Mouse (Mus musculus) liver, embryonic 11.5 days (tissue): ENCODE data around the gene Gorasp1. TPM values are rescaled to one million over a fixed set of nuclear protein-coding genes. Genes with fewer than 3 reads are reported as not detected.

Source experiments
- ATAC-seq: fragments of 200-750 bp; cut with Nextera tagmentation; replicated peaks from 2 replicates; pipeline ENCODE4 v1.8.0; 2017; ENCODE audit warnings: moderate number of reproducible peaks, mild to moderate bottlenecking, moderate TSS enrichment, moderate library complexity; ENCODE audit not compliant: low FRiP score
- DNase-seq: peaks from one replicate; pipeline ENCODE4 v3.0.0-alpha.2; 2017; ENCODE audit warnings: low spot score
- H3K27ac ChIP-seq: fragments of 300-500 bp; sonication (generic); 2 replicates; pipeline ENCODE4 v1.5.1; 2014; ENCODE audit warnings: mild to moderate bottlenecking, low read depth, low read length, control low read depth
- H3K27me3 ChIP-seq: fragments of 300-500 bp; sonication (generic); replicated peaks from 2 replicates; pipeline ENCODE4 v1.6.1; 2014; ENCODE audit warnings: low read length, mixed read lengths; ENCODE audit not compliant: control insufficient read depth, insufficient read depth
- H3K36me3 ChIP-seq: fragments of 300-500 bp; sonication (generic); 2 replicates; pipeline ENCODE4 v1.6.1; 2014; ENCODE audit warnings: mild to moderate bottlenecking, low read length, moderate library complexity, mixed read lengths; ENCODE audit not compliant: control insufficient read depth, insufficient read depth
- H3K4me1 ChIP-seq: fragments of 300-500 bp; sonication (generic); replicated peaks from 2 replicates; pipeline ENCODE4 v1.6.1; 2014; ENCODE audit warnings: low read length, mixed read lengths; ENCODE audit not compliant: control insufficient read depth, insufficient read depth
- H3K4me2 ChIP-seq: fragments of 300-500 bp; sonication (generic); 2 replicates; pipeline ENCODE4 v1.6.1; 2014; ENCODE audit warnings: mild to moderate bottlenecking, control low read depth, moderate library complexity
- H3K4me3 ChIP-seq: fragments of 300-500 bp; sonication (generic); 2 replicates; pipeline ENCODE4 v1.5.1; 2014; ENCODE audit warnings: low read depth, low read length, control low read depth
- H3K9ac ChIP-seq: fragments of 300-500 bp; sonication (generic); 2 replicates; pipeline ENCODE4 v1.6.1; 2014; ENCODE audit warnings: low read depth, low read length, control low read depth
- H3K9me3 ChIP-seq: fragments of 300-500 bp; sonication (generic); 2 replicates; pipeline ENCODE4 v1.6.1; 2016; ENCODE audit warnings: low read length, inconsistent platforms, mixed read lengths; ENCODE audit not compliant: control insufficient read depth
- whole genome bisulfite sequencing: fragments of 180-500 bp; shearing (Covaris S2); extraction: QIAGEN DNeasy Blood & Tissue Kit; methylation state at CpG from one replicate; pipeline ENCODE4 v1.1.7; 2014; 5-methylcytosine and 5-hydroxymethylcytosine counted together
- polyA plus RNA-seq: library from polyadenylated mRNA; unstranded; fragments of >200 nt; fragmentation: Nextera tagmentation; extraction: Ambion mirVana; gene quantifications from 2 replicates; pipeline ENCODE4 v1.2.1, GENCODE M21; 2014

The Gorasp1 gene
- polyA plus RNA-seq, 1 experiment from 2014 or later = 24.7 TPM

DNA sequence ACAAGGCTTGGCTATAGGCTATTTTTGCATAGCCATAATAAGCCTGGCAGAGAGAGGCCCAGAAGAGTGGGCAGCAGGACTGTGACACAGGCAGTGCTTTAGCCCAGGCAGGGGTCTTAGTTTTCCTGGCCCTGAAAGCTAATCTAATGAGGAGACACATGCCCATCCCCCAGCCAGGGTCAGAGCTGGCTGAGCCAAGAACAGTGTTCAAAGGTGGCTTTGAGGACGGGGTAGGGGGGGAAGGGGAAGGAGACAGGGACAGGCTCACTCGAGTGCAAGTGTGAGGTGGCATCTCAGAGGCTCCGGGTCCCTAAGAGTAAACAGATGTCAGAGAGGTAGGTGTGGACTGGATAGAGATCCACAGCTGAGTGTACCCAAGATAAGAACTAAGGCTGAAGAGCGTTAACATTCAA is 43.4 kb upstream of the Gorasp1 start:
- H3K27ac ChIP-seq = peak overlapping the region; percentile 94
- 6% methylated on average over 4 of the region's 4 CpGs for WGBS
- H3K4me3 ChIP-seq = peak overlapping the region; percentile 77
- no peaks in the 10 kb centered on the region for H3K9me3 ChIP-seq
- H3K4me1 ChIP-seq = peaks cover 75% of the 10 kb centered on the region
- ATAC-seq = no peak
- H3K36me3 ChIP-seq = no peaks in the 10 kb centered on the region
- peak overlapping the region; percentile 55; the same call in 1 of the 2 replicates for H3K9ac ChIP-seq
- H3K4me2 ChIP-seq = peak overlapping the region; percentile 99
- no peaks in the 10 kb centered on the region for H3K27me3 ChIP-seq
- DNase-seq = no peak

DNA sequence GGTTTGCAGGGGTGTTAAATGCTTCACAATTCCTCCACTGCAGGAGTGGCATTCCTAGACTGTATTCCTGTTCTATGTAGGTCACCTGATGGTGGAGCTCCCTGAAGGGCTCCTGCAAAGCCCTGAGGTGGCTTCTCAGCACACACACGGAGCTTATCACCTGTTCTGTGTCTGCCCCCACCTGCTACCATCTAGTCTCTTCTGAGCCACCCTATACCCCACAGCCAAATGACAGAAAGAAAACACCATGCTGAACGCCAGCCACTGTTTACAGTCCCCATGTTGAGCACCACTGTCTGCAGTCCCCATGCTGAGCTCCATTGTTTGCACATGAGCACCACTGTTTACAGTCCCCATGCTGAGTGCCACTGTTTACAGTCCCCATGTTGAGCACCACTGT is 42.4 kb upstream of the Gorasp1 start:
- no peak overlapping the region for H3K4me3 ChIP-seq
- H3K27me3 ChIP-seq = no peaks in the 10 kb centered on the region
- peaks cover 72% of the 10 kb centered on the region for H3K4me1 ChIP-seq
- no peaks in the 10 kb centered on the region for H3K9me3 ChIP-seq
- no peak overlapping the region for H3K27ac ChIP-seq
- no peak for ATAC-seq
- no peaks in the 10 kb centered on the region for H3K36me3 ChIP-seq
- DNase-seq = no peak
- 51% methylated on average over 2 of the region's 2 CpGs for WGBS
- H3K4me2 ChIP-seq = no peak overlapping the region
- H3K9ac ChIP-seq = no peak overlapping the region

DNA sequence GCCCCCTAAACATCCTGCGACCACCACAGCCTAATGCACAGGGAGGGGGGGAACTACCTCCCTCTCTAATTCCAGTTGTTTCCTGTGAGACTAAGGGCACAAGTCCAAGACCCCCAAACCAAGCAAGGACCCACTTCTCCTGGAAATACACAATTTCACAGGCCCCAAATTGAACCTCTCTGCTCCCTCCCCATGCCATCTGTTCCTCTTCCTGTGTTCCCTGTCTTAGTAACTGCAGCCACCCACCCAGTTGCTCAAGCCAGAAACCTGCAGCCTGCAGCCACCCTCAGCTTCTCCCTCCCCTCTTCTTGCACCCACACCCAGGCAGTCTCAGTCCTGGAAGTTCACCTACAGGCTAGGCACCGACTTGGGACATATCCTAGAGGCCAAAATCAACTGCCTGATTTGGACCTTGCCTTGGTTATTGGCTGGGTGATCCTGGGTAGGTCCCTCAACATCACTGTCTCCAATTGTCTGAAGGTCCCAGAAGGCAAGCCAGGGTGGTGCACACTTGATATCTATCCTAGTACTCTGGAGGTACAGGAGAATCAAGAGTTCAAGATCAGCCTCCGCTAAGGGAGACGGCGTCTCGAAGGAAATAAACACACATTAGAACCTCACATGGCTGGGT is 41.6 kb upstream of the Gorasp1 start:
- H3K9me3 ChIP-seq = no peaks in the 10 kb centered on the region
- no peak overlapping the region; the same call in 1 of the 2 replicates for H3K27ac ChIP-seq
- peaks cover 64% of the 10 kb centered on the region for H3K4me1 ChIP-seq
- H3K36me3 ChIP-seq = no peaks in the 10 kb centered on the region
- no peak overlapping the region for H3K4me2 ChIP-seq
- 80% methylated on average over 6 of the region's 6 CpGs for WGBS
- H3K9ac ChIP-seq = no peak overlapping the region
- no peaks in the 10 kb centered on the region for H3K27me3 ChIP-seq
- no peak for DNase-seq
- H3K4me3 ChIP-seq = no peak overlapping the region
- no peak for ATAC-seq

DNA sequence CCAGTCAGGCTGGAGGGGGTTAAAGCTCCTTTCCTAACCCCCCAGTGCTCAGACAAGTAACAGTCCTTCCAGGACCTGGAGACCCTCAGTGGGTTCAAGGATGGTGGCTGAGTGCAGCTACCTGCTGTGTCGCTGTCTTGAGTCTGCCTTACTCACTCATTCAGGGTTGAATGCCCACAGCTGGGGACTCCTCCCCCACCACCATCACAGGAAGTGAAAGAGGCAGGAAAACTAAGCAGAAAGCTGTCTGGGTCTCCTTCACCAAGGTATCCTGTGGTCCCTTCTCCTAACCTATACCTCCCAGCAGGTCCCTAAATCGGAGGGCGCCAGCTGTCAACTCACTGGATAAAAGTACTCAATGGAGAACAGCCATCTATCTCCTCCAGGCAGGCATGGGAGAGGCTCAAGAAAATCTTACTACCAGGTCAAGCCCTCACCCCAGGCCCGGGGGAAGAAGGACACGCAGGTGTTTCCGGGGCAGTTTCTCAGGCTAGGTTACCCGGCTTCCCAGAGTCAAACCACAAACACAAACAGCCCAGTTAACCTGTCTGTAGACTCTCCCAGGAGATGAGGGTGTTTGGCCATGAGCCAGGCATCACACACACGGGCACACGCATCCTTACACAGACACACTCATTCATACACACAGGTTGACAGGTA is 40.9 kb upstream of the Gorasp1 start:
- H3K9ac ChIP-seq = no peak overlapping the region

DNA sequence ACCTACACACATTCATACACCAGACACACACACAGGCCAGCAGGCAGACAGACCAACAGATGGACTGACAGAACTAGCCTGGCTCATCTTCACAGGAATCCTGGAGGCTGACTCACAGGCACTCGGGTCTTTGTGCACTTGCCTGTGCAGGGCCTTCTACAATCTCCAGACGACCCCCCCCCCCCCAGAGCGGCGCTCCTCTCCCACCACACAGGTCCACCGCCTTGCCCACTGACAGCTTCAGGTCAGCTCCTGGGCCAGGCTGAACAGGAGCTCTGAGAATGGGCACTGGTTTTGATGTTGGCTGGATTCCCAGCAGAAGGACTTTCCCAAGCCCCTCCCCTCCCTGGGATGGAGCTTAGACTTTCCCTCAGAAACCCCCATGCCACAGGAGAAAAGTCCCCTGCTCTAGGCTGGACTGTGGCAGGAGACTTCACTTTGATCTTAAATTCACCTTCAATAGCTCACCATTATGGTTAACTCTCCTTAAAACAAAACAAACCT is 40.2 kb upstream of the Gorasp1 start:
- ATAC-seq = no peak
- DNase-seq = no peak
- Histone ChIP-seq H3K9ac (no peak overlapping the region), H3K9me3 (no peaks in the 10 kb centered on the region), H3K36me3 (no peaks in the 10 kb centered on the region; the same call in 1 of the 2 replicates), H3K27ac (no peak overlapping the region; the same call in 1 of the 2 replicates), H3K4me3 (no peak overlapping the region), H3K4me2 (peak overlapping the region; percentile 42), H3K4me1 (peaks cover 59% of the 10 kb centered on the region), H3K27me3 (no peaks in the 10 kb centered on the region)
- WGBS = 34% methylated on average over 5 of the region's 5 CpGs

More for the DNA sequence above, 40.9 kb upstream of the Gorasp1 start:
- DNase-seq (no peak), ATAC-seq (no peak)
- Histone ChIP-seq H3K27me3 (no peaks in the 10 kb centered on the region), H3K4me1 (peaks cover 61% of the 10 kb centered on the region), H3K27ac (no peak overlapping the region; the same call in 1 of the 2 replicates), H3K4me2 (peak overlapping the region; percentile 42), H3K4me3 (no peak overlapping the region), H3K9me3 (no peaks in the 10 kb centered on the region), H3K36me3 (no peaks in the 10 kb centered on the region)
- 37% methylated on average over 9 of the region's 9 CpGs for WGBS

DNA sequence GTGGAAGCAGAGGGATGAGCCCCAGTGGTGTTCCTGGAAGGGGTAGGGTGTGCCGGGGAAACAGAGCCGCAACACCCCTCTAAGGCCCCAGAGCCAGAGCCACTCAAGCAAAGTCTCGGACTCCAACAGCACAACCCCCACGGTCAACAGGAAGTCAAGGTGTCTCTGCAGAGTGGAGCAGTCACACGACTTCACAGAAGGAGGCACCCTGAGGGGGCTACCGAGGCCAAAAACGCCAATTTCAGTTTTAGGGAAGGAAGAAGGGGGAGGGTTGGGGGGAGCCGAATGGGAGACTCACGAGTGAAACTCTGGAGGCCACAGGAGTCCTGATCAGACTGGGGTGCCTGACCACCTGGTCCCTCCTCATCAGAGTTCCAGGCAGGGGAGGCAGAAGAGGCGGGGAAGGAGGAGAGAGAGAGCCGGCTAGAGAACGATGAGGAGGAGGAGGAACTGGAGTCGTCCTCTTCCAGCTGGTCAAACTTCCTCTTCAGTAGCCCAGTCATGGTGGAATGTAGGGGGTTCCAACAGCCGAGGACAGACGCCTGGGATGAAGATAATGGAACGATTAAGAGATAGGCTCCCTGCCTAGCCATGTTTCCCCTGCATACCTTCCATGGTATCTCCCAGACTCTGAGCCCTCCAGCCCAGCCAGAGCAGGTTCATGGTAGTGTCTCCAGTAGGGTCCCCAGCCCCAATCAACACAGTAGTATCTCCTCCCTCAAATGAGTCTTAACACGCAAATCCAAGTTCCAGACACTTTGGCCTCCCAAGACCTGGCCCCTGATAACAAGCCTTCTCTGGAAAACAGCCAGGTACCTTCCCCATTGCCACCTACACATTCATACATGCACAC is 39.6 kb upstream of the Gorasp1 start:
- Histone ChIP-seq H3K27me3 (no peaks in the 10 kb centered on the region), H3K36me3 (peaks cover 4% of the 10 kb centered on the region; the same call in 1 of the 2 replicates), H3K9ac (no peak overlapping the region), H3K27ac (no peak overlapping the region), H3K4me3 (no peak overlapping the region), H3K4me1 (peaks cover 53% of the 10 kb centered on the region), H3K4me2 (peak overlapping the region; percentile 42), H3K9me3 (no peaks in the 10 kb centered on the region)
- DNase-seq = no peak
- WGBS = 20% methylated on average over 17 of the region's 17 CpGs
- no peak for ATAC-seq

DNA sequence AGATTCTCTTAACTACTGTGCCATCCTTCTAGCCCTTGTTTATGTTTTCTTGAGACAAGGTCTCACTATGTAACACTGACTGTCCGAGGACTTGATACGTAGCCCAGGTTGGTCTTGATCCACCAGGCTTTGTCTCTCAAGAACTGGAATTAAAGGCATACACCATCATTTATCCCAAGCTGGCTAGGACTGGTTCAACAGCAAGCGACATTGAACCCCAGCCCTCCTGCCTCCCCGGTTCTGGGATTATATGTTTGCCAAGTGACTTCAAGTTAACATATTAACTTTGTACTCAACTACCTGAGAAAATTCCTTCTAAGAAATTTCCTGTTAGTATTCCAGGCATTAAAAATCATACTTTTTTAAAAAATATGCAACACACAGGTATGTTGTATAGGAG is 37.9 kb upstream of the Gorasp1 start:
- no peaks in the 10 kb centered on the region for H3K27me3 ChIP-seq
- peaks cover 7% of the 10 kb centered on the region; the same call in 1 of the 2 replicates for H3K36me3 ChIP-seq
- ATAC-seq (no peak), DNase-seq (no peak)
- no peak overlapping the region for H3K4me2 ChIP-seq
- H3K4me3 ChIP-seq = no peak overlapping the region
- WGBS = 87% methylated on average over 4 of the region's 4 CpGs
- H3K27ac ChIP-seq = no peak overlapping the region
- H3K9me3 ChIP-seq = no peaks in the 10 kb centered on the region
- H3K9ac ChIP-seq = no peak overlapping the region
- peaks cover 36% of the 10 kb centered on the region for H3K4me1 ChIP-seq

DNA sequence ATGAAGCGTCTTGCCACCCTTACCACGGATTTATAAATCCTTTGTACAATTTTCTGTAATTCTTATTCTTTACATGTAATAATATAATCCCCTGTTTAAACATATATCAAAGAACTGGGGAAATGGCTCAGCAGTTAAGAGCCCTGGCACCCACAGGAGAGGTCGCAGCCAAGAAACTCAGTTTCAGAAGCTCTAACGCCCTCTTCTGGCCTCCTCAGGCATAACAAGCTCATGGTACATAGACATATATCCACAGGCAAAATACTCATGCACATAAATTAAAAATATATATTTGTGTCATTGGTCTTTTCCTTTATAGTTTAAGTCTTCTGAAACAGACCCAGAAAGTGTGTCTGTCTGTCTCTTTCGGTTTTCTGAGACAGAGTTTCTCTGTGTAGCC is 37.2 kb upstream of the Gorasp1 start:
- no peak overlapping the region for H3K27ac ChIP-seq
- no peak for ATAC-seq
- H3K9ac ChIP-seq = no peak overlapping the region
- 75% methylated on average over 5 of the region's 5 CpGs for WGBS
- peaks cover 29% of the 10 kb centered on the region for H3K4me1 ChIP-seq
- no peak for DNase-seq
- peaks cover 7% of the 10 kb centered on the region; the same call in 1 of the 2 replicates for H3K36me3 ChIP-seq
- no peak overlapping the region for H3K4me3 ChIP-seq
- H3K9me3 ChIP-seq = no peaks in the 10 kb centered on the region
- H3K4me2 ChIP-seq = no peak overlapping the region
- H3K27me3 ChIP-seq = no peaks in the 10 kb centered on the region
